Mouse (Mus musculus) bone marrow, adult 2 months (tissue): ENCODE data around the gene Cox20.

Source experiments
- CTCF ChIP-seq: fragments of 200-500 bp; IDR thresholded peaks from 2 replicates; pipeline ENCODE4 v1.5.1; 2011; ENCODE audit warnings: low read length, control low read depth; ENCODE audit not compliant: control insufficient read depth, insufficient read depth
- POLR2A ChIP-seq: fragments of 200-500 bp; IDR thresholded peaks from 2 replicates; pipeline ENCODE4 v1.6.1; 2011; ENCODE audit warnings: low read depth, mild to moderate bottlenecking, control low read depth, low read length, borderline replicate concordance; ENCODE audit not compliant: control insufficient read depth

- TF ChIP-seq POLR2A, result no peak
- TF ChIP-seq CTCF, result no peak
Observed at GRCm38 (mm10) chr1:178369272-178369651, 50.3 kb downstream of the Cox20 start.
